Mouse (Mus musculus) kidney, adult 2 months (tissue): ENCODE measurements around the gene Troap. TPM values are rescaled to one million over a fixed set of nuclear protein-coding genes. Genes with fewer than 3 reads are reported as not detected.

Experiments used
- DNase-seq: peaks from one replicate; pipeline ENCODE4 v3.0.0; 2021
- H3K27ac ChIP-seq: fragments of 200-500 bp; 2 replicates; pipeline ENCODE4 v1.5.1; 2012; ENCODE audit warnings: low read depth, low read length, control low read depth, inconsistent platforms; ENCODE audit not compliant: insufficient read depth
- H3K27me3 ChIP-seq: fragments of 200-500 bp; replicated peaks from 2 replicates; pipeline ENCODE4 v1.6.1; 2012; ENCODE audit warnings: mild to moderate bottlenecking, moderate library complexity, low read length, inconsistent platforms; ENCODE audit not compliant: control insufficient read depth, insufficient read depth
- H3K36me3 ChIP-seq: fragments of 200-500 bp; 2 replicates; pipeline ENCODE4 v1.6.1; 2012; ENCODE audit warnings: mild to moderate bottlenecking, moderate library complexity, low read length, inconsistent platforms; ENCODE audit not compliant: control insufficient read depth, insufficient read depth
- H3K4me1 ChIP-seq: fragments of 200-500 bp; 2 replicates; pipeline ENCODE4 v1.6.1; 2011; ENCODE audit warnings: low read length; ENCODE audit not compliant: control insufficient read depth, insufficient read depth
- H3K4me3 ChIP-seq: fragments of 200-500 bp; 2 replicates; pipeline ENCODE4 v1.5.1; 2011; ENCODE audit warnings: mild to moderate bottlenecking, low read depth, low read length, control low read depth; ENCODE audit not compliant: insufficient read depth
- CTCF ChIP-seq: fragments of 200-500 bp; conservative IDR thresholded peaks from 2 replicates; pipeline ENCODE4 v1.5.1; 2011; ENCODE audit warnings: low read depth, mild to moderate bottlenecking, control low read depth, low read length, moderate library complexity, mixed read lengths; ENCODE audit not compliant: insufficient read depth, insufficient read length
- POLR2A ChIP-seq: fragments of 200-500 bp; IDR thresholded peaks from one replicate; pipeline ENCODE4 v1.6.1; 2011; ENCODE audit warnings: low read depth, low read length, control low read depth
- WGBS: fragments of 180-500 bp; shearing (Covaris S2); methylation state at CpG from one replicate; pipeline ENCODE4 v1.1.7; 2018; 5-methylcytosine and 5-hydroxymethylcytosine counted together
- polyA plus RNA-seq: library from polyadenylated mRNA; depleted of rRNA; stranded (reverse); fragments of >200 nt; gene quantifications from 2 replicates; pipeline ENCODE4 v1.2.3, GENCODE M21; 2012

The Troap gene
- polyA plus RNA-seq, 1 experiment = 0.33 TPM

DNA sequence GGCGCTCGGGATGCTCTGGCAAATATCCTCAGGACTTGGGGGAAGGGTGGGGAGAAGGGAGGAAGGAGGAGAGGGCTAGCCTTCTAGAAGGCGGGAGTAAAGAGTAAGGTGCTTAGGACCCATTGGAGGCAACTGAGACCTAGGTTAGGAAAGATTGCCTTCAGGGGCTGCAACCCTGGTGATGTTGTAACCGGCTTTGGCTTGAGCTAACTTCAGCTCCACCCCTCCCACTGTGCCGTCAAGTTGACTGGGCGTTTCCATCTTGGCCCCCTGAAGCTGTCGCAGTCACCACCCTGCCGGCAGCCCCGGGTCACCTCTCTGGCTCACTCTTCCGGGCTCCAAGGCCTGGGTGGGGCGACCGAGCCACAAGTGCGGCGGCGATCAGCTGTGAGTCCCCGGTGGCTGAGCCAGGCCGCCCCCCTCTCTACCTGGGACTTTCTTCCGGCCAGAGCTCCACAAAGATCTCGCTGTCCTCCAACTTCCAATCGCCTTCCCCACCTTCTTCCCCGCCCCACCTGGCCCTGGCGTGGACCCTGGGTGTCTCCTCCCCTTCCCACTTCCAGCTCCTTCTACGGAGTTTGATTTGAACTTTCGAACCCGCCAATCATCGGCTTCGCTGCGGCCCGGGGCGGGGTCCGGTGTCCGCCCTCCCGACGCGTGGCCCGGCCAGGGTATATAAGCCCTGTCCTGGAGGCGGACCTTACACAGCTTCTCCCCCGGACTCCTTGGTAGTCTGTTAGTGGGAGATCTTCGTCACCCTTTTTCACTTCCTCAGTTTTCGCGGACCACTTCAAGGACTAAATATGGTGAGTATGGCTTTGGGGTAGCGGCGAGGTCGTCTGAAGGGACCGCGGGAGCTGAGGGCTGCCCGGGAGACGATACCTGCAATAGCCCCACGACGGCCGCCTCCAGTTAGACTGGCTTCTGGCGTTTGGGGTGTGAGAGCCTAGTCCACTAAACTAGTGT is 44.5 kb upstream of the Troap start, which contains the start of gene Tuba1c:
Tuba1c (plus strand) TSS at position 273 of the 966 bp plus-strand sequence.
- Histone ChIP-seq H3K27me3 (no peaks in the 10 kb centered on the region), H3K4me1 (peaks cover 29% of the 10 kb centered on the region; the same call in 1 of the 2 replicates), H3K4me3 (peak within 1 kb of the TSS; percentile 73), H3K27ac (peak within 1 kb of the TSS; percentile 89), H3K36me3 (peaks cover 2% of the 10 kb centered on the region; the same call in 1 of the 2 replicates)
- peak; percentile 85 for TF ChIP-seq POLR2A
- TF ChIP-seq CTCF = no peak
- DNase-seq = peak; percentile 98
- 1% methylated on average over 52 of the region's 52 CpGs for WGBS

DNA sequence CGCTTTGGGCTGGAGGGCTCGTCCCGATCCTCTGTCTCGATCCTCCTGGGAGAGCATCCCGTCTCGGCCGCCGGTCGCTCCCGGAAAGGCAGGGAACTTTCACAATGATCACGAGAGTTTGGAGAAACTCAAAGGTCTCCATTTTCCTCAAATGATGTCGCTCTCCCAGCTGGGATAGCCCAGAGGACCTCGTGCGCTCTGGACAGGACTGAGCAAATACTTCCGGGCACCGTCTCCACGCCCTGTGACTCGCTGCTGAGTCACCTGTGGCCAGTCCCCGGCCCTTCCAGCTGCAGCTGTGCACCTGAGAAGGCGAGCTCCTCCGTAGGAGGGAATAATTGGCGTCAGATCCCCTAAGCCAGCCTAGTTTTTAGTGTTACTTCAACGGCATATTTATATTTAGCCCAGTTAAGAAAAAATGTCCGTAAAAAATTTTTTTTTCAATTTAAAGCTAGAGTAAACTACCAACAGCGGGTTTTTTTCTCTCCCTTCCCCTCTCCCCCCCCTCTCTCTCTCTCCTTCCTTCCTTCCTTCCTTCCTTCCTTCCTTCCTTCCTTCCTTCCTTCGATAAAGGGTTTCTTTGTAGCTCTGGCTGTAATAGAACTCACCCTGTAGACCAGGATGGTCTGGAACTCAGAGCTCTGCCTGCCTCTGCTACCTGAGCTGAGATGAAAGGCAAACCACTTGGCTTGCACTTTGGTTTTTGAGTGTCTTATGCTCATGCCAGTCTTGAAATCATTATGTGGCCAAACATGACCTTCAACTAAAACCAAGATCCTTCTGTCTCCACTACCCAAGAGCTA is 43.6 kb upstream of the Troap start:
- 5% methylated on average over 26 of the region's 26 CpGs for WGBS
- H3K27ac ChIP-seq = peak overlapping the region; percentile 81
- no peaks in the 10 kb centered on the region for H3K27me3 ChIP-seq
- H3K36me3 ChIP-seq = peaks cover 5% of the 10 kb centered on the region; the same call in 1 of the 2 replicates
- peak overlapping the region; percentile 73 for H3K4me3 ChIP-seq
- peak; percentile 79 for DNase-seq
- no peak for TF ChIP-seq CTCF
- no peak for TF ChIP-seq POLR2A
- peaks cover 29% of the 10 kb centered on the region; the same call in 1 of the 2 replicates for H3K4me1 ChIP-seq

DNA sequence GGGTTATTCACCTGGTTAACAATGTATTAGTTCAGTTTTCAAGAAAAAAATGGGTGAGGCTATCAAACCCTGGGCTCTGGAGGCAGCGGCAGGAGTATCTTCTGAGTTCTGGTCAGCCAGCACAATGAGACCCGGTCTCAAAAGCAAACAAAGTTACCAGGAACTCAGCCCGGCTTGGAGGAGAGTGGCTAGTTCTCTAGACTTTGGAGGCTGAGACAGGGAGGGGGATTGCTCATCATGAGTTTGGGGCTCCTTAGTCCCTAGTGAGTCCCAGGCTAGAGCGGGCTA is 43.0 kb upstream of the Troap start:
- Histone ChIP-seq H3K36me3 (peaks cover 5% of the 10 kb centered on the region; the same call in 1 of the 2 replicates), H3K27me3 (no peaks in the 10 kb centered on the region), H3K27ac (peak overlapping the region; percentile 81), H3K4me3 (peak overlapping the region; percentile 73), H3K4me1 (peaks cover 29% of the 10 kb centered on the region; the same call in 1 of the 2 replicates)
- TF ChIP-seq CTCF (no peak), POLR2A (no peak)
- WGBS = 54% methylated on average over 4 of the region's 4 CpGs
- no peak for DNase-seq

DNA sequence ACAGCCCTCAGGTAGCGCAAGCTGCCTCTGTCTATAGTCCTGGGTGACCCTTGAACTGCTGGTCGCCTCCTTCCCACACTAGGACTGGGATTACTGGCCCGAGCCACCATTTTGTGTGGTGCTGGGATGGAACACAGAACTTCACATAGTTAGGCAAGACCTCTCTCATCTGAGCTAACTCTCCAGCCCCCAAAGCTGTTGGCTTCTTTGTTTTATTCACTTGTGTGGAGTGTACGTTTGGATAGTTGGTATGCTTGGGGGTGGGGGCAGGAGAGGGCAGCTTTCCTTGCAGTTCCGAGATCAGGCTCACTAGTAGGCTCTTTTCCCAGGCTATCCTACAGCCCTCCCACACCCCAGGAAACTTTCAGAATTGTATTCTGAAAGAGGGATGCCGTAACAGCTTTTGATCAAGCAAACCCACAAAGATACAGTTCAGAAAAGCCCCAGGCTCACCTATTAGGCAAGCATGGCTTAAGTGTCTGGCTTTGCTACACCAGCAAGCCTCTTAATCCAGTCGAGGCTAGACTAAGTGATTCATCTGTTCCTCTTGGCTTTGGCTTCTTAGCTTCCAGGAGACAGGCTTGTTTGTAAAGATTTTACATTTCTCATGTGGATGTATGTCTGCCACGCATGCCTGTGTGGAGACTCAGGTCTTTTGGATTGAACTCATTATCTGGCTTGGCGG is 42.2 kb upstream of the Troap start:
- 55% methylated on average over 9 of the region's 9 CpGs for WGBS
- no peak for TF ChIP-seq POLR2A
- TF ChIP-seq CTCF = no peak
- peak overlapping the region; percentile 90 for H3K27ac ChIP-seq
- no peaks in the 10 kb centered on the region for H3K27me3 ChIP-seq
- H3K36me3 ChIP-seq = peaks cover 5% of the 10 kb centered on the region; the same call in 1 of the 2 replicates
- peaks cover 29% of the 10 kb centered on the region; the same call in 1 of the 2 replicates for H3K4me1 ChIP-seq
- H3K4me3 ChIP-seq = peak overlapping the region; percentile 16
- no peak for DNase-seq

DNA sequence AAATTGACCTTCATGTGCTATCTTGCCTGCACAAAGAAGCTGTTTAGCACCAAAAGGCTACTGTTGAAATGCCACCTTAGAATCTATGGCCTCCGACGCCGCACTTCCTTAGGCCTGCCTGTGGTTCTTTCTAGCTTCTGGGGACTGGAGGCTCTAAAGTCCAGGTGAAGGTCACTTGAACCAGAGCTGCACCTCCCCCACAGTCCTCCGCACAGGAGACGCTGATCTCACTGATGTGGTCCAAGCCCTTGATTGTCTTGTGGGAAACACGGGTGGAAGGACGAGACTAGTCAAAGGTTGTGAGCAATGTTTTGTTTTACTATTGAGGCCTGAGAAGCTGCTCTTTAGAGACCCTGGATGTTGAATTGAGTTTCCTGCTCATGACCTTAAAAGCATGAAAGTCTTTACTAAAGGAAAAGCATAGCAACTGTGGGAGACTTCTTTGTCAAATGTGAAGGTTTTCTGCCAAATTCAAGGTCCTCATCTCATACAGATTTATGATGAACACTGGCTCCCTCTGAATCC is 41.6 kb upstream of the Troap start:
- peak overlapping the region; percentile 90 for H3K27ac ChIP-seq
- no peaks in the 10 kb centered on the region for H3K27me3 ChIP-seq
- no peak for TF ChIP-seq POLR2A
- TF ChIP-seq CTCF = no peak
- 34% methylated on average over 7 of the region's 7 CpGs for WGBS
- peaks cover 5% of the 10 kb centered on the region; the same call in 1 of the 2 replicates for H3K36me3 ChIP-seq
- DNase-seq = peak; percentile 77
- peak overlapping the region; percentile 16 for H3K4me3 ChIP-seq
- H3K4me1 ChIP-seq = peaks cover 29% of the 10 kb centered on the region; the same call in 1 of the 2 replicates

DNA sequence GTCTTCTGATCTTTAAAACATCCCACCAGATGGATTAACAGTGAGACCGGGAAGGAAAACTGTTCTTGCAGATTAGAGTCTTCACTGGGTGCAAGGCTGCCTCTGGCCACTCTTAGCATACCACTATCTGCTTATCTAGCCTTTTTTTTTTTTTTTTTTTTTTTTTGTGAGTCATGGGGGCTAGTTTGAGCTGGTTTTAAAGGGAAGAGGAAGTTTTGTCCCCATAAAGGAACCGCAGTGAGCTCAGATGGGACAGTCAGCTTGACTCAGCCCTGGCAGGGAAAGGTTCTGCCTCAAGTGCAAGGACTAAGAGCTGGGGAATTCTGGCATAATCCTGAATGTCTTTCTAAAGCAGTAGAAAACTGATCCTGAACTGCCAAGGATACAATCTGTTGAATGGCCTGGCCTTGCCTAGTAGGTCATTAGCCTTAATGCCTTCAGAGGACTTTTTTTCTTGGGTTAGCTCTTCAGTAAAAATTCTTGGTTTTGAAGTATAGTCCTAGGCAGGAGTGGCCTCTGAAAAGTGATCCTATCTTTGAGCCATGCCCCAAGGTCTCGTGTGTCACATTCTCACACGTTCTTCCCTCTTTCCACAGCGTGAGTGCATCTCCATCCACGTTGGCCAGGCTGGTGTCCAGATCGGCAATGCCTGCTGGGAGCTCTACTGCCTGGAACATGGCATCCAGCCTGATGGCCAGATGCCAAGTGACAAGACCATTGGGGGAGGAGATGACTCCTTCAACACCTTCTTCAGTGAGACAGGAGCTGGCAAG is 40.7 kb upstream of the Troap start:
- WGBS = 38% methylated on average over 7 of the region's 7 CpGs

More for the DNA sequence above, 40.7 kb upstream of the Troap start:
- Histone ChIP-seq H3K4me1 (peaks cover 29% of the 10 kb centered on the region; the same call in 1 of the 2 replicates), H3K36me3 (peaks cover 5% of the 10 kb centered on the region; the same call in 1 of the 2 replicates), H3K27me3 (no peaks in the 10 kb centered on the region), H3K27ac (peak overlapping the region; percentile 90), H3K4me3 (no peak overlapping the region)
- TF ChIP-seq CTCF = no peak
- no peak for TF ChIP-seq POLR2A
- DNase-seq = no peak
